Mouse (Mus musculus) liver, embryonic 14.5 days (tissue): ENCODE results near the gene Prss30. TPM values are rescaled to one million over a fixed set of nuclear protein-coding genes. Genes with fewer than 3 reads are reported as not detected.

Experiments used
- ATAC-seq: fragments of 200-750 bp; cut with Nextera tagmentation; 2 replicates; pipeline ENCODE4 v1.8.0; 2017; ENCODE audit warnings: moderate number of reproducible peaks, mild to moderate bottlenecking, moderate library complexity; ENCODE audit not compliant: insufficient read depth
- DNase-seq, 3 experiments: peaks; one replicate each; pipeline ENCODE4 v3.0.0-alpha.2; 2012 to 2013; ENCODE audit warnings: low read depth in 3 of 3, low spot score in 3 of 3
- H3K27ac ChIP-seq: fragments of 300-500 bp; sonication (generic); 2 replicates; pipeline ENCODE4 v1.5.1; 2014; ENCODE audit warnings: moderate library complexity, mild to moderate bottlenecking, control low read depth, inconsistent platforms
- H3K27me3 ChIP-seq: fragments of 300-500 bp; sonication (generic); 2 replicates; pipeline ENCODE4 v1.6.1; 2014; ENCODE audit warnings: mild to moderate bottlenecking, low read length, moderate library complexity; ENCODE audit not compliant: control insufficient read depth, insufficient read depth
- H3K36me3 ChIP-seq: fragments of 300-500 bp; sonication (generic); replicated peaks from 2 replicates; pipeline ENCODE4 v1.6.1; 2014; ENCODE audit warnings: low read depth; ENCODE audit not compliant: control insufficient read depth, insufficient read depth
- H3K4me1 ChIP-seq, 2 experiments: fragments of 200-500 bp in 1 of 2; fragments of 300-500 bp in 1 of 2; sonication (generic) in 1 of 2; replicated peaks; 2 replicates each; pipeline ENCODE4 v1.6.1; 2012 to 2014; ENCODE audit warnings: antibody characterized with exemption in 1 of 2, inconsistent platforms in 1 of 2, low read length in 1 of 2; ENCODE audit not compliant: control insufficient read depth in 2 of 2, insufficient read depth in 2 of 2
- H3K4me2 ChIP-seq: fragments of 300-500 bp; sonication (generic); 2 replicates; pipeline ENCODE4 v1.6.1; 2014; ENCODE audit warnings: low read depth, mild to moderate bottlenecking, control low read depth, moderate library complexity
- H3K4me3 ChIP-seq, 2 experiments: fragments of 200-500 bp in 1 of 2; fragments of 300-500 bp in 1 of 2; sonication (generic) in 1 of 2; 2 replicates each; pipeline ENCODE4 v1.5.1; 2012 to 2014; ENCODE audit warnings: low read depth in 2 of 2, low read length in 2 of 2, mild to moderate bottlenecking in 2 of 2, control low read depth in 1 of 2, inconsistent platforms in 1 of 2, moderate library complexity in 1 of 2; ENCODE audit not compliant: insufficient read depth in 1 of 2
- H3K9ac ChIP-seq: fragments of 300-500 bp; sonication (generic); replicated peaks from 2 replicates; pipeline ENCODE4 v1.6.1; 2014; ENCODE audit warnings: mild to moderate bottlenecking, control low read depth, moderate library complexity
- H3K9me3 ChIP-seq: fragments of 300-500 bp; sonication (generic); 2 replicates; pipeline ENCODE4 v1.6.1; 2016; ENCODE audit warnings: low read length, mixed read lengths; ENCODE audit not compliant: control insufficient read depth
- CTCF ChIP-seq: IDR thresholded peaks from 2 replicates; pipeline ENCODE4 v1.5.1; 2016; ENCODE audit warnings: antibody characterized with exemption, low read depth, control low read depth
- EP300 ChIP-seq: IDR thresholded peaks from 2 replicates; pipeline ENCODE4 v1.6.1; 2016; ENCODE audit warnings: antibody characterized with exemption, low read depth
- WGBS: fragments of 180-500 bp; shearing (Covaris S2); extraction: QIAGEN DNeasy Blood & Tissue Kit; methylation state at CpG from one replicate; pipeline ENCODE4 v1.1.7; 2014; ENCODE audit not compliant: insufficient replicate concordance; 5-methylcytosine and 5-hydroxymethylcytosine counted together
- microRNA-seq: library from miRNA; unstranded; fragments of <30 nt; microRNA quantifications from one replicate; pipeline ENCODE4, GENCODE M21; 2016
- polyA plus RNA-seq, 2 experiments: library from polyadenylated mRNA; depleted of rRNA in 1 of 2; stranded (reverse) in 1 of 2; unstranded in 1 of 2; fragments of >200 nt; fragmentation: Nextera tagmentation in 1 of 2; extraction: Ambion mirVana in 1 of 2; gene quantifications; 2 replicates each; pipeline versions ENCODE4 v1.2.1 to v1.2.3; 2012 to 2014

Gene Prss30
- polyA plus RNA-seq, 2 experiments, result 0.06 to 0.07 TPM

GRCm38 (mm10) chr17:23924531-23925007 lies 55.8 kb downstream of the Prss30 start:
- peak overlapping the region; percentile 48 to 75 for H3K4me3 ChIP-seq

More at GRCm38 (mm10) chr17:23924531-23925007, 55.8 kb downstream of the Prss30 start:
- peak; percentile 60 to 68 (median 64) for DNase-seq
- Histone ChIP-seq H3K27me3 (no peaks in the 10 kb centered on the region), H3K27ac (no peak overlapping the region), H3K36me3 (no peaks in the 10 kb centered on the region), H3K4me1 (peaks cover 0 to 8% of the 10 kb centered on the region in 2 experiments; a peak in 1 of 4 replicates), H3K9me3 (no peaks in the 10 kb centered on the region), H3K9ac (no peak overlapping the region; the same call in 1 of the 2 replicates), H3K4me2 (peak overlapping the region; percentile 68)
- TF ChIP-seq CTCF (peak; percentile 20; the same call in 1 of the 2 replicates), EP300 (no peak)
- peak; percentile 96 for ATAC-seq
- WGBS, result under 1% methylated on average over 29 of the region's 29 CpGs

Small RNA genes lying within 50 kb of the gene (microRNA-seq; reads per million reads assigned to microRNA genes)
- not detected for gene Gm27700

Other genes with a start within 250 kb of the Prss30 start
- 3.6 and 5.7 TPM in 2 replicates for gene Paqr4, start 239.7 kb downstream of the Prss30 start, polyA plus RNA-seq (2012; rRNA removed)
- 6.4 and 7.2 TPM in 2 replicates for gene Paqr4, start 239.7 kb downstream of the Prss30 start, polyA plus RNA-seq (2014; fragmentation: Nextera tagmentation; extraction: Ambion mirVana)
- gene Kremen2, start 234.7 kb downstream of the Prss30 start, polyA plus RNA-seq (2012; rRNA removed), result 0.02 and 0.03 TPM in 2 replicates
- gene Kremen2, start 234.7 kb downstream of the Prss30 start, polyA plus RNA-seq (2014; fragmentation: Nextera tagmentation; extraction: Ambion mirVana), result not detected in 2 replicates
- gene Flywch1, start 209.0 kb downstream of the Prss30 start, polyA plus RNA-seq (2012; rRNA removed), result 4.0 and 4.3 TPM in 2 replicates
- gene Flywch1, start 209.0 kb downstream of the Prss30 start, polyA plus RNA-seq (2014; fragmentation: Nextera tagmentation; extraction: Ambion mirVana), result 6.6 and 7.4 TPM in 2 replicates
- gene Flywch2, start 194.5 kb downstream of the Prss30 start, polyA plus RNA-seq (2012; rRNA removed), result 0.57 and 0.79 TPM in 2 replicates
- gene Flywch2, start 194.5 kb downstream of the Prss30 start, polyA plus RNA-seq (2014; fragmentation: Nextera tagmentation; extraction: Ambion mirVana), result 0.85 and 1.0 TPM in 2 replicates
- gene Srrm2, start 190.0 kb downstream of the Prss30 start, polyA plus RNA-seq (2012; rRNA removed), result 136 and 152 TPM in 2 replicates
- 107 and 120 TPM in 2 replicates for gene Srrm2, start 190.0 kb downstream of the Prss30 start, polyA plus RNA-seq (2014; fragmentation: Nextera tagmentation; extraction: Ambion mirVana)
- 277 and 284 TPM in 2 replicates for gene Elob, start 151.4 kb downstream of the Prss30 start, polyA plus RNA-seq (2012; rRNA removed)
- 519 and 544 TPM in 2 replicates for gene Elob, start 151.4 kb downstream of the Prss30 start, polyA plus RNA-seq (2014; fragmentation: Nextera tagmentation; extraction: Ambion mirVana)
- 0.04 TPM in 1 of 2 replicates, not detected in the other for gene Prss33, start 144.5 kb downstream of the Prss30 start, polyA plus RNA-seq (2012; rRNA removed)
- not detected in 2 replicates for gene Prss33, start 144.5 kb downstream of the Prss30 start, polyA plus RNA-seq (2014; fragmentation: Nextera tagmentation; extraction: Ambion mirVana)
- gene Prss32, start 136.7 kb downstream of the Prss30 start, polyA plus RNA-seq (2012; rRNA removed), result 0.06 TPM in 1 of 2 replicates, not detected in the other
- not detected in 2 replicates for gene Prss32, start 136.7 kb downstream of the Prss30 start, polyA plus RNA-seq (2014; fragmentation: Nextera tagmentation; extraction: Ambion mirVana)
- gene Prss41, start 136.4 kb downstream of the Prss30 start, polyA plus RNA-seq (2012; rRNA removed), result 0.09 and 0.18 TPM in 2 replicates
- gene Prss41, start 136.4 kb downstream of the Prss30 start, polyA plus RNA-seq (2014; fragmentation: Nextera tagmentation; extraction: Ambion mirVana), result 0.06 TPM in 1 of 2 replicates, not detected in the other
- not detected in 2 replicates for gene Prss21, start 112.5 kb downstream of the Prss30 start, polyA plus RNA-seq (2012; rRNA removed)
- not detected in 2 replicates for gene Prss21, start 112.5 kb downstream of the Prss30 start, polyA plus RNA-seq (2014; fragmentation: Nextera tagmentation; extraction: Ambion mirVana)
- not detected in 2 replicates for gene Dcpp1, start 99.7 kb downstream of the Prss30 start, polyA plus RNA-seq (2012; rRNA removed)
- gene Dcpp1, start 99.7 kb downstream of the Prss30 start, polyA plus RNA-seq (2014; fragmentation: Nextera tagmentation; extraction: Ambion mirVana), result not detected in 2 replicates
- gene Dcpp2, start 99.7 kb downstream of the Prss30 start, polyA plus RNA-seq (2012; rRNA removed), result not detected in 2 replicates
- gene Dcpp2, start 99.7 kb downstream of the Prss30 start, polyA plus RNA-seq (2014; fragmentation: Nextera tagmentation; extraction: Ambion mirVana), result not detected in 2 replicates
- not detected in 2 replicates for gene Dcpp3, start 63.1 kb downstream of the Prss30 start, polyA plus RNA-seq (2012; rRNA removed)
- gene Dcpp3, start 63.1 kb downstream of the Prss30 start, polyA plus RNA-seq (2014; fragmentation: Nextera tagmentation; extraction: Ambion mirVana), result not detected in 2 replicates
- not detected in 2 replicates for gene Sbp, start 38.9 kb downstream of the Prss30 start, polyA plus RNA-seq (2012; rRNA removed)
- not detected in 2 replicates for gene Sbp, start 38.9 kb downstream of the Prss30 start, polyA plus RNA-seq (2014; fragmentation: Nextera tagmentation; extraction: Ambion mirVana)
- not detected in 2 replicates for gene Sbpl, start 25.3 kb downstream of the Prss30 start, polyA plus RNA-seq (2012; rRNA removed)
- gene Sbpl, start 25.3 kb downstream of the Prss30 start, polyA plus RNA-seq (2014; fragmentation: Nextera tagmentation; extraction: Ambion mirVana), result not detected in 2 replicates
- gene Prss22, start 17.5 kb upstream of the Prss30 start, polyA plus RNA-seq (2012; rRNA removed), result not detected in 2 replicates
- not detected in 2 replicates for gene Prss22, start 17.5 kb upstream of the Prss30 start, polyA plus RNA-seq (2014; fragmentation: Nextera tagmentation; extraction: Ambion mirVana)
- gene Prss27, start 57.6 kb upstream of the Prss30 start, polyA plus RNA-seq (2012; rRNA removed), result not detected in 2 replicates
- gene Prss27, start 57.6 kb upstream of the Prss30 start, polyA plus RNA-seq (2014; fragmentation: Nextera tagmentation; extraction: Ambion mirVana), result not detected in 2 replicates
- gene Kctd5, start 92.9 kb upstream of the Prss30 start, polyA plus RNA-seq (2012; rRNA removed), result 9.3 and 10.0 TPM in 2 replicates
- gene Kctd5, start 92.9 kb upstream of the Prss30 start, polyA plus RNA-seq (2014; fragmentation: Nextera tagmentation; extraction: Ambion mirVana), result 10.9 and 11.3 TPM in 2 replicates
- gene Pdpk1, start 170.4 kb upstream of the Prss30 start, polyA plus RNA-seq (2012; rRNA removed), result 8.5 and 9.7 TPM in 2 replicates
- gene Pdpk1, start 170.4 kb upstream of the Prss30 start, polyA plus RNA-seq (2014; fragmentation: Nextera tagmentation; extraction: Ambion mirVana), result 24.5 and 25.5 TPM in 2 replicates
- 11.6 and 12.7 TPM in 2 replicates for gene Amdhd2, start 183.2 kb upstream of the Prss30 start, polyA plus RNA-seq (2012; rRNA removed)
- gene Amdhd2, start 183.2 kb upstream of the Prss30 start, polyA plus RNA-seq (2014; fragmentation: Nextera tagmentation; extraction: Ambion mirVana), result 17.6 and 21.7 TPM in 2 replicates
- 236 and 271 TPM in 2 replicates for gene Atp6v0c, start 189.1 kb upstream of the Prss30 start, polyA plus RNA-seq (2012; rRNA removed)
- 326 and 346 TPM in 2 replicates for gene Atp6v0c, start 189.1 kb upstream of the Prss30 start, polyA plus RNA-seq (2014; fragmentation: Nextera tagmentation; extraction: Ambion mirVana)
- gene Tbc1d24, start 225.0 kb upstream of the Prss30 start, polyA plus RNA-seq (2012; rRNA removed), result 14.1 TPM in 2 replicates
- 4.9 and 5.4 TPM in 2 replicates for gene Tbc1d24, start 225.0 kb upstream of the Prss30 start, polyA plus RNA-seq (2014; fragmentation: Nextera tagmentation; extraction: Ambion mirVana)
- gene Ntn3, start 229.0 kb upstream of the Prss30 start, polyA plus RNA-seq (2012; rRNA removed), result 0.59 and 0.64 TPM in 2 replicates
- gene Ntn3, start 229.0 kb upstream of the Prss30 start, polyA plus RNA-seq (2014; fragmentation: Nextera tagmentation; extraction: Ambion mirVana), result 0.45 and 0.69 TPM in 2 replicates
- gene Tedc2, start 240.3 kb upstream of the Prss30 start, polyA plus RNA-seq (2012; rRNA removed), result 18.3 and 21.1 TPM in 2 replicates
- 7.7 and 7.9 TPM in 2 replicates for gene Tedc2, start 240.3 kb upstream of the Prss30 start, polyA plus RNA-seq (2014; fragmentation: Nextera tagmentation; extraction: Ambion mirVana)